Mouse (Mus musculus) heart, embryonic 15.5 days (tissue): Measurements from ENCODE around the gene Tmsb15a. TPM values are rescaled to one million over a fixed set of nuclear protein-coding genes. Genes with fewer than 3 reads are reported as not detected.

ENCODE experiments used
- ATAC-seq: fragments of 200-750 bp; cut with Nextera tagmentation; replicated peaks from 2 replicates; pipeline ENCODE4 v1.8.0; 2017; ENCODE audit warnings: low read depth, moderate TSS enrichment; ENCODE audit not compliant: insufficient number of reproducible peaks, insufficient read depth, low FRiP score
- H3K27ac ChIP-seq: fragments of 300-500 bp; sonication (generic); 2 replicates; pipeline ENCODE4 v1.5.1; 2015; ENCODE audit warnings: mild to moderate bottlenecking, inconsistent platforms
- H3K27me3 ChIP-seq: fragments of 300-500 bp; sonication (generic); 2 replicates; pipeline ENCODE4 v1.6.1; 2015; ENCODE audit warnings: inconsistent platforms
- H3K36me3 ChIP-seq: fragments of 300-500 bp; sonication (generic); 2 replicates; pipeline ENCODE4 v1.6.1; 2015; ENCODE audit warnings: mild to moderate bottlenecking, inconsistent platforms
- H3K4me1 ChIP-seq: fragments of 300-500 bp; sonication (generic); replicated peaks from 2 replicates; pipeline ENCODE4 v1.6.1; 2015; ENCODE audit warnings: inconsistent platforms
- H3K4me2 ChIP-seq: fragments of 300-500 bp; sonication (generic); 2 replicates; pipeline ENCODE4 v1.6.1; 2015; ENCODE audit warnings: inconsistent platforms, mild to moderate bottlenecking, moderate library complexity
- H3K4me3 ChIP-seq: fragments of 300-500 bp; sonication (generic); 2 replicates; pipeline ENCODE4 v1.5.1; 2015; ENCODE audit warnings: mild to moderate bottlenecking, inconsistent platforms
- H3K9ac ChIP-seq: fragments of 300-500 bp; sonication (generic); 2 replicates; pipeline ENCODE4 v1.6.1; 2015; ENCODE audit warnings: mild to moderate bottlenecking, inconsistent platforms
- H3K9me3 ChIP-seq: fragments of 300-500 bp; sonication (generic); replicated peaks from 2 replicates; pipeline ENCODE4 v1.6.1; 2016; ENCODE audit warnings: inconsistent platforms
- WGBS: fragments of 180-500 bp; shearing (Covaris S2); methylation state at CpG from one replicate; pipeline ENCODE4 v1.1.7; 2015; ENCODE audit warnings: mixed read lengths; 5-methylcytosine and 5-hydroxymethylcytosine counted together
- microRNA-seq: library from miRNA; unstranded; fragments of <30 nt; microRNA quantifications from one replicate; pipeline ENCODE4, GENCODE M21; 2016
- polyA plus RNA-seq: library from polyadenylated mRNA; unstranded; fragments of >200 nt; fragmentation: Nextera tagmentation; extraction: Ambion mirVana; gene quantifications from 2 replicates; pipeline ENCODE4 v1.2.1, GENCODE M21; 2015

The Tmsb15a gene
- polyA plus RNA-seq, 1 experiment from 2014 or later = 0.74 TPM

- H3K4me2 ChIP-seq = no peak overlapping the region
- H3K9ac ChIP-seq = no peak overlapping the region
- 82% methylated on average over 1 of the region's 1 CpGs for WGBS
These were observed 21.9 kb downstream of the Tmsb15a start for GRCm38 (mm10) chrX:135703111-135703510.

DNA sequence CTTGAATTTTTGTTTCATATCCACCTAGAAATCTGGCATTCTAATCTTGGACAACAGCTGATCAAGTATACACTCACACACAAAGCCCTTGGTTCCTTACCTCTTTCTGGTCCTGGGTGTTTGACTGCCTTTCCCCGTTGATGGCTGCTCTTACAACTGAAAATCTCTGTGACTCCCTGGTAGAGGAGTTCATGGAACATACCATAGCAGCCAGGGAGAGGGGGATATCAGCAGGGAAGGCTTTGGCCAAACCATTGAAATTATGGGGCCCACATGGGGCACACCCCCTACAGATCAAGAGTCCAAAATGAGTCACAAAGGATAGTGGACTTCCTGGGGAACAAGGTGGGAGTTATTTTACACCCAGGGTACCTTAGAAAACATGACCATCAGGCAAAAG, 31.4 kb downstream of the Tmsb15a start, which contains the start of gene Tcp11x2:
TSS of gene Tcp11x2 (minus strand) at position 158 of the 400 bp plus-strand sequence.
- H3K27me3 ChIP-seq = no peaks in the 10 kb centered on the region
- no peak for ATAC-seq
- no peak within 1 kb of the TSS for H3K27ac ChIP-seq
- H3K9me3 ChIP-seq = no peaks in the 10 kb centered on the region
- no peak within 1 kb of the TSS for H3K4me2 ChIP-seq
- H3K36me3 ChIP-seq = no peaks in the 10 kb centered on the region
- WGBS = 40% methylated on average over 1 of the region's 1 CpGs
- no peak within 1 kb of the TSS for H3K4me3 ChIP-seq
- no peak within 1 kb of the TSS for H3K9ac ChIP-seq
- no peaks in the 10 kb centered on the region for H3K4me1 ChIP-seq

More at GRCm38 (mm10) chrX:135703111-135703510, 21.9 kb downstream of the Tmsb15a start:
- H3K27me3 ChIP-seq = no peaks in the 10 kb centered on the region
- H3K36me3 ChIP-seq = no peaks in the 10 kb centered on the region
- no peaks in the 10 kb centered on the region for H3K4me1 ChIP-seq
- H3K4me3 ChIP-seq = no peak overlapping the region
- no peaks in the 10 kb centered on the region for H3K9me3 ChIP-seq
- H3K27ac ChIP-seq = no peak overlapping the region
- ATAC-seq = no peak

- Histone ChIP-seq H3K9me3 (no peaks in the 10 kb centered on the region), H3K4me1 (no peaks in the 10 kb centered on the region)
These were observed 37.3 kb downstream of the Tmsb15a start for GRCm38 (mm10) chrX:135687802-135688201.

GRCm38 (mm10) chrX:135681858-135682257, 43.2 kb downstream of the Tmsb15a start:
- 73% methylated on average over 2 of the region's 2 CpGs for WGBS
- no peak for ATAC-seq
- H3K9me3 ChIP-seq = no peaks in the 10 kb centered on the region
- no peaks in the 10 kb centered on the region for H3K27me3 ChIP-seq
- H3K4me2 ChIP-seq = no peak overlapping the region
- H3K4me1 ChIP-seq = no peaks in the 10 kb centered on the region
- H3K36me3 ChIP-seq = no peaks in the 10 kb centered on the region
- no peak overlapping the region for H3K9ac ChIP-seq
- no peak overlapping the region for H3K4me3 ChIP-seq
- no peak overlapping the region for H3K27ac ChIP-seq

More at GRCm38 (mm10) chrX:135687802-135688201, 37.3 kb downstream of the Tmsb15a start:
- H3K4me2 ChIP-seq = no peak overlapping the region
- no peak overlapping the region for H3K9ac ChIP-seq
- no peak for ATAC-seq
- no peak overlapping the region for H3K4me3 ChIP-seq
- no peak overlapping the region for H3K27ac ChIP-seq
- 64% methylated on average over 3 of the region's 3 CpGs for WGBS
- H3K36me3 ChIP-seq = no peaks in the 10 kb centered on the region
- no peaks in the 10 kb centered on the region for H3K27me3 ChIP-seq

Small RNA genes within 50 kb of the gene (microRNA-seq; reads per million reads assigned to microRNA genes)
- not detected for gene Mir7646

Other genes starting within 250 kb of the Tmsb15a start
- not detected in 2 replicates for gene AV320801, start 230.7 kb downstream of the Tmsb15a start, polyA plus RNA-seq
- 0.11 and 0.16 TPM in 2 replicates for gene Nxf7, start 126.5 kb downstream of the Tmsb15a start, polyA plus RNA-seq
- not detected in 2 replicates for gene Prame, start 97.6 kb downstream of the Tmsb15a start, polyA plus RNA-seq
- not detected in 2 replicates for gene Tcp11x2, start 31.5 kb downstream of the Tmsb15a start, polyA plus RNA-seq
- gene Armcx5, start 17.5 kb upstream of the Tmsb15a start, polyA plus RNA-seq = 7.9 and 9.0 TPM in 2 replicates
- gene Gprasp1, start 17.5 kb upstream of the Tmsb15a start, polyA plus RNA-seq = 26.1 and 35.1 TPM in 2 replicates
- 62.3 and 62.8 TPM in 2 replicates for gene Bhlhb9, start 72.3 kb upstream of the Tmsb15a start, polyA plus RNA-seq
- 17.6 and 22.7 TPM in 2 replicates for gene Gprasp2, start 113.8 kb upstream of the Tmsb15a start, polyA plus RNA-seq